Mouse (Mus musculus) erythroblast, embryonic 14.5 days (primary cell): ENCODE results near the gene Cgrrf1.

Experiments
- GATA1 ChIP-seq: IDR thresholded peaks from 2 replicates; pipeline ENCODE4 v1.6.1; 2012; ENCODE audit warnings: low read length, inconsistent platforms, mixed read lengths
- TAL1 ChIP-seq: IDR thresholded peaks from 3 replicates; pipeline ENCODE4 v1.6.1; 2012; ENCODE audit warnings: low read length, inconsistent platforms, mixed read lengths

DNA sequence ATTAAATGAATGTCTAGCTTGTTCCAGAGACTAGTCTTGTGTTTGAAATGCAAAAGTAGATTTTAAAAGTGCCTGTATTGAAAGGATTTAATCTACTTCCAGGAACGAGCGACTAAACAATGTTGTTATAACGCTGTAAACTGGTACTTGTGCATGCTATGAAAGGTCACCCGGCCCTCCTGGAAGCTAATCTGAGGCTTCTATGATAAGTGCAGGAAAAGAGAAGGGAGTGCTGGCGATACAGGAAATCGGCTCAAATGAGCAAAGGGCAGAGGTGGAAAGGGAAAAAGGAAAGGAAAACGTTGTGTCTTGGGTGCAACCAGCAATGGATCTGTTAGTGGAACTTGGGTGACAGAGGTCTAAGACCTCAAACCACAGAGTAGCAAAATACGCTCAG is 43.4 kb upstream of the Cgrrf1 start:
- TF ChIP-seq GATA1 (no peak), TAL1 (no peak)
